Mouse (Mus musculus) liver, adult (tissue): ENCODE measurements at regions not wholly inside any gene's neighbourhood (a gene's known extent, or its start where the extent isn't known, plus 50 kb on each side); places are given as distances from the start of the nearest gene placed in this dataset.

Experiments used
- GATA4 ChIP-seq: IDR thresholded peaks from 2 replicates; pipeline ENCODE4 v1.6.1; 2014; ENCODE audit warnings: mild to moderate bottlenecking, low read length; ENCODE audit not compliant: insufficient replicate concordance

- no peak for TF ChIP-seq GATA4
Measured at GRCm38 (mm10) chr3:143861866-143862265, 343.2 kb downstream of the Lmo4 start.

GRCm38 (mm10) chr3:143835611-143836240, 369.3 kb downstream of the Lmo4 start:
- no peak for TF ChIP-seq GATA4

- TF ChIP-seq GATA4, result no peak
Measured at GRCm38 (mm10) chr3:143834725-143835124, 370.3 kb downstream of the Lmo4 start.

GRCm38 (mm10) chr3:143823395-143823777, 381.6 kb downstream of the Lmo4 start:
- TF ChIP-seq GATA4, result no peak

- TF ChIP-seq GATA4, result no peak
Measured at GRCm38 (mm10) chr3:143822564-143823394, 382.2 kb downstream of the Lmo4 start.

- no peak for TF ChIP-seq GATA4
Measured at GRCm38 (mm10) chr3:143807544-143807943, 397.5 kb downstream of the Lmo4 start.

- TF ChIP-seq GATA4, result no peak
Measured at GRCm38 (mm10) chr3:143806940-143807339, 398.1 kb downstream of the Lmo4 start.

- TF ChIP-seq GATA4, result no peak
Measured at GRCm38 (mm10) chr3:143797850-143798249, 407.2 kb downstream of the Lmo4 start.

- no peak for TF ChIP-seq GATA4
Measured at GRCm38 (mm10) chr3:143790905-143791304, 414.1 kb downstream of the Lmo4 start.

GRCm38 (mm10) chr3:143789932-143790570, 415.0 kb downstream of the Lmo4 start:
- no peak for TF ChIP-seq GATA4

GRCm38 (mm10) chr3:143786889-143787288, 418.1 kb downstream of the Lmo4 start:
- no peak for TF ChIP-seq GATA4

- TF ChIP-seq GATA4, result no peak
Measured at GRCm38 (mm10) chr3:143784353-143784791, 420.6 kb downstream of the Lmo4 start.

- TF ChIP-seq GATA4, result no peak
Measured at GRCm38 (mm10) chr3:143778161-143778560, 426.9 kb downstream of the Lmo4 start.

GRCm38 (mm10) chr3:143759337-143759736, 445.7 kb downstream of the Lmo4 start:
- TF ChIP-seq GATA4, result no peak

- TF ChIP-seq GATA4, result no peak
Measured at GRCm38 (mm10) chr3:143753197-143753596, 451.8 kb downstream of the Lmo4 start.

- TF ChIP-seq GATA4, result no peak
Measured at GRCm38 (mm10) chr3:143752660-143753059, 452.4 kb downstream of the Lmo4 start.
